33 mouse cellular contexts compared by ENCODE assay signal in the genomic region with DNA sequence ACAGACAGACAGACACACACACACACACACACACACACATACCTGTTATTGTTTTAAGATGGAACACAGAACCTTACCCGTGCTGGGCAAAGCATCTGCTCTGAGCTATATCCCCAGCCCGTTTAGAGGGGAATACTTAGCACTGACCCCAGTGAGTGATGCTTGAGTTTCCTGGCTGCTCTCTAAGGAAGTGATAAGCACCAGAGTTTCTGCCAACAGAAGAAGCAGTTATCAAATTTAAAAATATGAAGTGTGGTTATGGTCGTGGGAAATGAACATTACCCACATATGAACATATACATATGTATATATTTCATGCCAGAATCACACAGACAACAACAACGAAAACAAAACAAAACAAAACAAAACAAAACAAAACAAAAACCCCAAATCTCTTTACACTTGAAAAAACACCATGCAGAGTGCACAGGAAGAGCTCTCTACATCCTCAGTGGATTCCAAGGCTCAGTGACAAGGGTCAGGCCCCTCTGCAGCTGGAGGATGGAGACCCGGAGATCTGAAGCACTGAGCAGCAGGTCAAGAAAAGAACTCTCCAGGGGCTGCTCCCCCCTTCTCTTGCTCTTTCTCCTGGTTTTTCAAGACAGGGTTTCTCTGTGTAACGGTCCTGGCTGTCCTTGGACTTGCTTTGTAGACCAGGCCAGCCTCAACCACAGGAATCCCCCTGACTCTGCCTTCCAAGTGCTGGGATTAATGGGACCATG. TPM values are rescaled to one million over a fixed set of nuclear protein-coding genes. Genes with fewer than 3 reads are reported as not detected.
A peak's percentile ranks its signal among the peaks of the same experiment; 100 is the strongest.
DNase-seq lines count a peak whose midpoint lies in the region; ATAC-seq and TF ChIP-seq lines count a peak whose summit lies in the region.
"Had no signal": no experiment of that assay in that cellular context is flagged by ENCODE, and none has a peak within 500 bp of the region (broad histone marks: within the 10 kb centered on the region; RNA-seq: fewer than 3 reads in every experiment).

No protein-coding gene starts in this region.

- peaks cover 12% of the 10 kb centered on the region for H3K4me1 ChIP-seq in heart, embryonic 13.5 days
- H3K4me1 ChIP-seq in kidney, embryonic 16.5 days (ENCODE audit: insufficient read depth, low read length): no peaks in the 10 kb centered on the region
- peaks cover 18% of the 10 kb centered on the region; the same call in 1 of the 2 replicates for H3K4me1 ChIP-seq in liver, postnatal 0 days (ENCODE audit: insufficient read depth)
- H3K4me1 ChIP-seq: forebrain, embryonic 12.5 days; kidney, embryonic 15.5 days; limb, embryonic 10.5 days; limb, embryonic 15.5 days; neural tube, embryonic 12.5 days had no signal

- H3K4me2 ChIP-seq in heart, embryonic 13.5 days: no peak overlapping the region
- no peak overlapping the region for H3K4me2 ChIP-seq in kidney, embryonic 16.5 days (replicated peaks; ENCODE audit: low read depth, low read length)
- no peak overlapping the region for H3K4me2 ChIP-seq in liver, postnatal 0 days (ENCODE audit: low read depth, low read length)
- H3K4me2 ChIP-seq: forebrain, embryonic 12.5 days; heart, embryonic 11.5 days; hindbrain, embryonic 15.5 days; kidney, embryonic 15.5 days; limb, embryonic 15.5 days; midbrain, embryonic 12.5 days; neural tube, embryonic 12.5 days had no signal

- H3K9me3 ChIP-seq in heart, embryonic 13.5 days: no peaks in the 10 kb centered on the region
- H3K9me3 ChIP-seq in kidney, embryonic 16.5 days (ENCODE audit: low read length): no peaks in the 10 kb centered on the region
- no peaks in the 10 kb centered on the region for H3K9me3 ChIP-seq in liver, postnatal 0 days (ENCODE audit: low read length)
- H3K9me3 ChIP-seq: forebrain, embryonic 12.5 days; hindbrain, embryonic 15.5 days; kidney, embryonic 15.5 days; limb, embryonic 10.5 days; limb, embryonic 15.5 days; midbrain, embryonic 12.5 days; neural tube, embryonic 12.5 days had no signal

- H3K27me3 ChIP-seq in heart, embryonic 13.5 days (replicated peaks): no peaks in the 10 kb centered on the region
- H3K27me3 ChIP-seq in kidney, embryonic 16.5 days (ENCODE audit: insufficient read depth, low read length): no peaks in the 10 kb centered on the region
- H3K27me3 ChIP-seq in liver, postnatal 0 days (ENCODE audit: insufficient read depth, low read length): no peaks in the 10 kb centered on the region
- H3K27me3 ChIP-seq: forebrain, embryonic 12.5 days; hindbrain, embryonic 15.5 days; kidney, embryonic 15.5 days; limb, embryonic 15.5 days; midbrain, embryonic 12.5 days; neural tube, embryonic 12.5 days had no signal

- TF ChIP-seq CTCF in liver, postnatal 0 days (IDR thresholded peaks at IDR 0.05; ENCODE audit: low read depth): no peak

- no peaks in the 10 kb centered on the region for H3K36me3 ChIP-seq in heart, embryonic 13.5 days
- no peaks in the 10 kb centered on the region for H3K36me3 ChIP-seq in kidney, embryonic 16.5 days (ENCODE audit: insufficient read depth, low read length)
- H3K36me3 ChIP-seq in liver, postnatal 0 days (replicated peaks; ENCODE audit: insufficient read depth, low read length): no peaks in the 10 kb centered on the region
- H3K36me3 ChIP-seq: forebrain, embryonic 12.5 days; hindbrain, embryonic 15.5 days; kidney, embryonic 15.5 days; limb, embryonic 10.5 days; limb, embryonic 15.5 days; midbrain, embryonic 12.5 days; neural tube, embryonic 12.5 days had no signal

- no peak for ATAC-seq in heart, embryonic 13.5 days (ENCODE audit: extremely low read depth, insufficient number of reproducible peaks, low FRiP score, low TSS enrichment)
- ATAC-seq in kidney, embryonic 16.5 days (ENCODE audit: low FRiP score, low TSS enrichment): no peak
- ATAC-seq in liver, postnatal 0 days: no peak
- no peak for ATAC-seq in CD4-positive, CD25-positive, alpha-beta regulatory T cell, adult 4 months
- ATAC-seq: activated CD4-positive, CD25-positive, alpha-beta regulatory T cell, adult 4 months; forebrain, postnatal 0 days; inflammation-experienced regulatory T-cells, adult 6 months had no signal

- H3K9ac ChIP-seq in heart, embryonic 13.5 days: no peak overlapping the region
- H3K9ac ChIP-seq in kidney, embryonic 16.5 days (replicated peaks; ENCODE audit: low read length): no peak overlapping the region
- no peak overlapping the region for H3K9ac ChIP-seq in liver, postnatal 0 days (replicated peaks)
- H3K9ac ChIP-seq: forebrain, embryonic 12.5 days; forebrain, postnatal 0 days; hindbrain, embryonic 15.5 days; kidney, embryonic 15.5 days; limb, embryonic 15.5 days; midbrain, embryonic 12.5 days; neural tube, embryonic 12.5 days had no signal

- TF ChIP-seq EP300 in liver, postnatal 0 days (IDR thresholded peaks at IDR 0.05; ENCODE audit: low read depth): no peak

- H3K27ac ChIP-seq in heart, embryonic 13.5 days (replicated peaks): peak overlapping the region; percentile 67
- H3K27ac ChIP-seq in kidney, embryonic 16.5 days (ENCODE audit: low read length): no peak overlapping the region
- H3K27ac ChIP-seq in liver, postnatal 0 days (ENCODE audit: low read depth): 0 out of 2 replicates have a peak overlapping the region, but pooled peaks have one; percentile 18
- H3K27ac ChIP-seq: forebrain, embryonic 12.5 days; hindbrain, embryonic 15.5 days; kidney, embryonic 15.5 days; limb, embryonic 10.5 days; limb, embryonic 15.5 days; midbrain, embryonic 12.5 days; neural tube, embryonic 12.5 days; stomach, postnatal 0 days had no signal

- 41% methylated on average over 6 of the region's 6 CpGs for WGBS in heart, embryonic 13.5 days
- WGBS in kidney, embryonic 16.5 days: 54% methylated on average over 6 of the region's 6 CpGs
- 41% methylated on average over 6 of the region's 6 CpGs for WGBS in liver, postnatal 0 days (ENCODE audit: insufficient replicate concordance)

- no peak for DNase-seq in heart, adult 8-10 months (ENCODE audit: low spot score)
- DNase-seq in kidney, postnatal 14 days: peak; percentile 26
- peak; percentile 44 for DNase-seq in 416B (ENCODE audit: low read depth)
- no peak for DNase-seq in liver, postnatal 0 days
- DNase-seq: adrenal gland, adult 2 months; adrenal gland, postnatal 36 days; cerebellum, adult 18-20 months; cerebellum, postnatal 10 days; forebrain, postnatal 0 days; kidney, adult 11 months; layer of hippocampus, adult 9-11 months; lung, adult 18-20 months; lung, postnatal 10 days; right cerebral cortex, postnatal 4 days; thymus, adult 18-20 months; thymus, postnatal 25 days had no signal

- H3K4me3 ChIP-seq in heart, embryonic 13.5 days: no peak overlapping the region
- no peak overlapping the region for H3K4me3 ChIP-seq in kidney, embryonic 16.5 days (ENCODE audit: low read length)
- H3K4me3 ChIP-seq in liver, postnatal 0 days (ENCODE audit: low read depth, low read length): no peak overlapping the region
- H3K4me3 ChIP-seq: forebrain, embryonic 12.5 days; hindbrain, embryonic 15.5 days; kidney, embryonic 15.5 days; limb, embryonic 10.5 days; limb, embryonic 15.5 days; midbrain, embryonic 12.5 days; myocyte; neural tube, embryonic 12.5 days had no signal

RNA-seq across cellular contexts. Expression of a gene that starts 5.1 kb away (rescaled TPM):
- not detected in 2 replicates for polyA plus RNA-seq in heart, embryonic 13.5 days (2015; fragmentation: Nextera tagmentation; extraction: Ambion mirVana)
- not detected for total RNA-seq in heart, adult 8-10 months (2022)
- 0.05 TPM in 1 of 2 replicates, not detected in the other for polyA plus RNA-seq in kidney, embryonic 16.5 days (2015; fragmentation: Nextera tagmentation; extraction: Ambion mirVana)
- 0.21 and 0.28 TPM in 2 replicates for polyA plus RNA-seq in liver, postnatal 0 days (2015; fragmentation: Nextera tagmentation; extraction: Ambion mirVana)
- not detected for polyA plus RNA-seq in CD4-positive, CD25-positive, alpha-beta regulatory T cell, adult 4 months (2017; shearing (Covaris generic))
- total RNA-seq: adrenal gland, adult 2 months; adrenal gland, postnatal 36 days; gastrocnemius, adult 8-10 months had no signal
- polyA plus RNA-seq: activated CD4-positive, CD25-positive, alpha-beta regulatory T cell, adult 4 months; adrenal gland, adult 2 months; heart, embryonic 11.5 days; inflammation-experienced regulatory T-cells, adult 6 months; kidney, embryonic 15.5 days; large intestine, adult 2 months; midbrain, embryonic 12.5 days had no signal

RNA-seq across cellular contexts. Expression of a gene that starts 21.0 kb away (rescaled TPM):
- polyA plus RNA-seq in heart, embryonic 13.5 days (2015; fragmentation: Nextera tagmentation; extraction: Ambion mirVana): 16.0 and 16.1 TPM in 2 replicates
- total RNA-seq in heart, adult 8-10 months (2022): 1 to 10 TPM; 5.4 to 7.2 (median 7.1) TPM
- polyA plus RNA-seq in kidney, embryonic 16.5 days (2015; fragmentation: Nextera tagmentation; extraction: Ambion mirVana): 29.5 and 33.2 TPM in 2 replicates
- 4.7 and 5.1 TPM in 2 replicates for polyA plus RNA-seq in liver, postnatal 0 days (2015; fragmentation: Nextera tagmentation; extraction: Ambion mirVana)
- polyA plus RNA-seq in CD4-positive, CD25-positive, alpha-beta regulatory T cell, adult 4 months (2017; shearing (Covaris generic)): 10 to 100 TPM; 13.6 to 21.3 TPM

RNA-seq across cellular contexts. Expression of a gene that starts 42.5 kb away (rescaled TPM):
- 3.0 and 3.1 TPM in 2 replicates for polyA plus RNA-seq in heart, embryonic 13.5 days (2015; fragmentation: Nextera tagmentation; extraction: Ambion mirVana)
- 1 to 10 TPM in 3 of 4 experiments, under 1 TPM in 1; 0.75 to 1.3 (median 1.2) TPM for total RNA-seq in heart, adult 8-10 months (2022)
- polyA plus RNA-seq in kidney, embryonic 16.5 days (2015; fragmentation: Nextera tagmentation; extraction: Ambion mirVana): 5.0 and 5.1 TPM in 2 replicates
- polyA plus RNA-seq in liver, postnatal 0 days (2015; fragmentation: Nextera tagmentation; extraction: Ambion mirVana): 8.9 and 9.6 TPM in 2 replicates
- under 1 TPM in 1 of 2 experiments, not detected in 1; 0.51 TPM for polyA plus RNA-seq in CD4-positive, CD25-positive, alpha-beta regulatory T cell, adult 4 months (2017; shearing (Covaris generic))

Comparison
In these comparisons a context has a peak if more than half of its experiments do, and no peak if none do; other contexts are left out.
1. DNase-seq: peak in kidney, postnatal 14 days (single experiment) and 416B (single experiment); none in heart, adult 8-10 months (single experiment) and liver, postnatal 0 days (single experiment).